Mouse (Mus musculus): ENCODE measurements around the gene Memo1.
"Not testable (repeated sequence)": the region's sequence is repeated elsewhere in the genome, so short reads cannot be mapped to it uniquely, and the experiment has no call there.

Gene Memo1

GRCm38 (mm10) chr17:74295026-74295970 lies at the start of gene Memo1:
Gene Memo1, minus strand, starts transcription at chr17:74295521.
- in situ Hi-C loops (cut with MboI, MseI) = no loop called here

- in situ Hi-C loops (cut with MboI, MseI) = loop anchor here in 1 of 2 experiments (5.0 kb wide), 1 partner anchor 56 kb away; the partner anchor contains the start of gene Slc30a6
Observed at GRCm38 (mm10) chr17:74341151-74341550, 45.8 kb upstream of the Memo1 start.

- in situ Hi-C loops (cut with MboI, MseI) = no loop called here
Observed at GRCm38 (mm10) chr17:74338937-74339804, 43.9 kb upstream of the Memo1 start, which contains the start of gene Spast. Gene Spast, plus strand, starts transcription at chr17:74338987.

GRCm38 (mm10) chr17:74338225-74338931 lies 43.1 kb upstream of the Memo1 start:
- in situ Hi-C loops (cut with MboI, MseI) = no loop called here

- in situ Hi-C loops (cut with MboI, MseI) = no loop called here
Observed at GRCm38 (mm10) chr17:74331049-74331676, 35.8 kb upstream of the Memo1 start.

- in situ Hi-C loops (cut with MboI, MseI) = not testable (repeated sequence)
Observed at GRCm38 (mm10) chr17:74328146-74328545, 32.8 kb upstream of the Memo1 start.

- in situ Hi-C loops (cut with MboI, MseI) = not testable (repeated sequence)
Observed at GRCm38 (mm10) chr17:74327195-74327594, 31.9 kb upstream of the Memo1 start.

GRCm38 (mm10) chr17:74323844-74324243 lies 28.5 kb upstream of the Memo1 start, which contains the start of gene Dpy30:
Gene Dpy30, minus strand, starts transcription at chr17:74323944.
- in situ Hi-C loops (cut with MboI, MseI) = loop anchor here (5.0 to 25.0 kb wide), 2 partner anchors 78 to 688 kb away; partner anchors contain the start of gene Ltbp1 (in 1 of the 2)

GRCm38 (mm10) chr17:74322400-74323054 lies 27.2 kb upstream of the Memo1 start:
- in situ Hi-C loops (cut with MboI, MseI) = loop anchor here (5.0 to 25.0 kb wide), 2 partner anchors 80 to 690 kb away; partner anchors contain the start of gene Ltbp1 (in 1 of the 2)

- in situ Hi-C loops (cut with MboI, MseI) = loop anchor here in 1 of 2 experiments (25.0 kb wide), 1 partner anchor 694 kb away; the partner anchor contains the start of gene Ltbp1
Observed at GRCm38 (mm10) chr17:74318721-74319120, 23.4 kb upstream of the Memo1 start.

- in situ Hi-C loops (cut with MboI, MseI) = loop anchor here in 1 of 2 experiments (25.0 kb wide), 1 partner anchor 696 kb away; the partner anchor contains the start of gene Ltbp1
Observed at GRCm38 (mm10) chr17:74316309-74316863, 21.1 kb upstream of the Memo1 start.

GRCm38 (mm10) chr17:74315445-74316308 lies 20.4 kb upstream of the Memo1 start:
- in situ Hi-C loops (cut with MboI, MseI) = loop anchor here in 1 of 2 experiments (25.0 kb wide), 1 partner anchor 697 kb away; the partner anchor contains the start of gene Ltbp1

GRCm38 (mm10) chr17:74306021-74306420 lies 10.7 kb upstream of the Memo1 start:
- in situ Hi-C loops (cut with MboI, MseI) = loop anchor here in 1 of 2 experiments (25.0 kb wide), 1 partner anchor 706 kb away; the partner anchor contains the start of gene Ltbp1

- in situ Hi-C loops (cut with MboI, MseI) = loop anchor here in 1 of 2 experiments (25.0 kb wide), 1 partner anchor 707 kb away; the partner anchor contains the start of gene Ltbp1
Observed at GRCm38 (mm10) chr17:74305616-74306015, 10.3 kb upstream of the Memo1 start.

GRCm38 (mm10) chr17:74304060-74304459 lies 8.7 kb upstream of the Memo1 start:
- in situ Hi-C loops (cut with MboI, MseI) = loop anchor here in 1 of 2 experiments (25.0 kb wide), 1 partner anchor 708 kb away; the partner anchor contains the start of gene Ltbp1

- in situ Hi-C loops (cut with MboI, MseI) = loop anchor here in 1 of 2 experiments (25.0 kb wide), 1 partner anchor 712 kb away; the partner anchor contains the start of gene Ltbp1
Observed at GRCm38 (mm10) chr17:74300089-74300488, 4.8 kb upstream of the Memo1 start.

- in situ Hi-C loops (cut with MboI, MseI) = not testable (repeated sequence)
Observed at GRCm38 (mm10) chr17:74296991-74297390, 1.7 kb upstream of the Memo1 start.

All from T-helper 17 cell (primary cell).